Mouse (Mus musculus) stomach, embryonic 14.5 days (tissue): ENCODE results near the gene Cpne8. TPM values are rescaled to one million over a fixed set of nuclear protein-coding genes. Genes with fewer than 3 reads are reported as not detected.
"Not testable (repeated sequence)": the region's sequence is repeated elsewhere in the genome, so short reads cannot be mapped to it uniquely, and the experiment has no call there.

Experiments used
- ATAC-seq: fragments of 200-750 bp; cut with Nextera tagmentation; 2 replicates; pipeline ENCODE4 v1.8.0; 2017; ENCODE audit warnings: low read depth, moderate TSS enrichment; ENCODE audit not compliant: insufficient number of reproducible peaks, insufficient read depth, low FRiP score
- H3K27ac ChIP-seq: fragments of 300-500 bp; sonication (generic); 2 replicates; pipeline ENCODE4 v1.5.1; 2014; ENCODE audit warnings: mild to moderate bottlenecking, low read length, moderate library complexity, mixed read lengths
- H3K27me3 ChIP-seq: fragments of 300-500 bp; sonication (generic); 2 replicates; pipeline ENCODE4 v1.6.1; 2014; ENCODE audit warnings: low read length, control low read depth, mixed read lengths; ENCODE audit not compliant: control insufficient read depth, insufficient read depth
- H3K36me3 ChIP-seq: fragments of 300-500 bp; sonication (generic); 2 replicates; pipeline ENCODE4 v1.6.1; 2014; ENCODE audit warnings: mild to moderate bottlenecking, control low read depth, low read length, moderate library complexity, mixed read lengths; ENCODE audit not compliant: control insufficient read depth, insufficient read depth
- H3K4me1 ChIP-seq: fragments of 300-500 bp; sonication (generic); 2 replicates; pipeline ENCODE4 v1.6.1; 2014; ENCODE audit warnings: low read length, control low read depth, mixed read lengths; ENCODE audit not compliant: control insufficient read depth, insufficient read depth
- H3K4me2 ChIP-seq: fragments of 300-500 bp; sonication (generic); replicated peaks from 2 replicates; pipeline ENCODE4 v1.6.1; 2014; ENCODE audit warnings: low read depth, low read length, control low read depth
- H3K4me3 ChIP-seq: fragments of 300-500 bp; sonication (generic); 2 replicates; pipeline ENCODE4 v1.5.1; 2014; ENCODE audit warnings: low read depth, low read length, control low read depth
- H3K9ac ChIP-seq: fragments of 300-500 bp; sonication (generic); replicated peaks from 2 replicates; pipeline ENCODE4 v1.6.1; 2014; ENCODE audit warnings: low read depth, mild to moderate bottlenecking, control low read depth, low read length, moderate library complexity, mixed read lengths
- H3K9me3 ChIP-seq: fragments of 300-500 bp; sonication (generic); 2 replicates; pipeline ENCODE4 v1.6.1; 2016; ENCODE audit warnings: low read depth, low read length, control low read depth; ENCODE audit not compliant: control insufficient read depth
- WGBS: fragments of 180-500 bp; shearing (Covaris S2); extraction: QIAGEN DNeasy Blood & Tissue Kit; methylation state at CpG from one replicate; pipeline ENCODE4 v1.1.7; 2014; 5-methylcytosine and 5-hydroxymethylcytosine counted together
- polyA plus RNA-seq: library from polyadenylated mRNA; unstranded; fragments of >200 nt; fragmentation: Nextera tagmentation; extraction: Ambion mirVana; gene quantifications from 2 replicates; pipeline ENCODE4 v1.2.1, GENCODE M21; 2014

The Cpne8 gene
- polyA plus RNA-seq, 1 experiment from 2014 or later = 14.1 TPM

DNA sequence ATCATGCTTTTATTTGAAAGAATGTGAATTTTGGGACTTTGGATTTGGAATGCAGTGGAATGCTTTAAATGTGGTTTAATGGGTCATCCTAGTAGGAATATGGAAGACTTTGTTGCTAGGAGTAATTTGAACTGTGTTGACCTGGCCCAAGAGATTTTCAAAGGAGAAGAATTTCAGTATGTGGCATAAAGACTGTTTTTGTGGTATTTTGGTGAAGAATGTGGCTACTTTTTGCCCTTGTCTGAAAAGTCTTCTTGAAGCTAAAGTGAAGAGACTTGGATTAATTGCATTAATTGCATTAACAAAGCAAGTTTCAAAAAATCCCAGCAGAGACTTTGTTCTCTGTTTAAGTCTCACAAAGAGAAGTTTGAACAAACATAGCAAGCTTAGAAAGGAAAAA is 208.7 kb downstream of the Cpne8 start:
- H3K4me1 ChIP-seq, H3K27me3 ChIP-seq, H3K4me2 ChIP-seq, H3K4me3 ChIP-seq, H3K36me3 ChIP-seq, H3K27ac ChIP-seq, ATAC-seq, H3K9ac ChIP-seq, H3K9me3 ChIP-seq: not testable (repeated sequence)

DNA sequence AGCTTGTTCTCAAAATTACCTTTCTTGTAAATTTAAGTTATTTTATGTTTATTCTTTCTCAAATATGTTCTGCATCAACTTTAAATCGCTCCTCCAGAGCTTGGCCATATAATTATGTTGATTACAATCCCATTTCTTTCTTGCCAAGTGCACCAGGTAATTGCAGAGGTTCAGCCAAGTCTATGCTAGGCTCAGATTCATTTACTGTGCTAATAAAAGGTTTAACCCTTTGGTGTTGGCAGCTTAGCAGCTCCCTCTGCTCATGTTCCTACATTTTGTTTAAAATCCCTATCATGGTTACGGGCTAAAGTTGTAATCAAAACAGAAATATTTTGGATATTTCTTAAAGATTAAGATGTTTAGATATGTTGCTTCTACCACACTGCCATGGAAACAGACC is 216.0 kb downstream of the Cpne8 start:
- no peak for ATAC-seq
- 61% methylated on average over 2 of the region's 2 CpGs for WGBS

DNA sequence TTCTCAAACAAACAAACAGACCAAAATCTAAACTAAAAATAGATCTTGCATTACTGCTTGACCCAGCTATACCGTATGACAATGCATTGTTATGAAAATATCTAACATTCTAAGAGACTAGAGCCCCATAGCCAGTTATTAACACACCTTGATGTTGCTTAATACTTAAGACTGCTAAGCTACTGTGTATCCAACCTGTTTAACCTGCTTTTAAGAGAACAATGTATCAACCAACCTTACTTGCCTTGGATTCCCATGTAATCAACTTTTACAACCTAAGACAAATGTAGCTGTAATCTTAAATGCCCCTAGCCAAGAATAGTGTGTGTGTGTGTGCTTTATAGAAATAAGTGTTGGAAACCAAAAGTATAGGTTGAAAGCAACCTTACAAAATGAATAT is 233.2 kb downstream of the Cpne8 start:
- WGBS = 78% methylated on average over 1 of the region's 1 CpGs
- H3K4me3 ChIP-seq = no peak overlapping the region
- no peak for ATAC-seq
- no peak overlapping the region for H3K27ac ChIP-seq
- H3K36me3 ChIP-seq = no peaks in the 10 kb centered on the region
- H3K9me3 ChIP-seq = no peaks in the 10 kb centered on the region
- no peaks in the 10 kb centered on the region for H3K4me1 ChIP-seq
- H3K27me3 ChIP-seq = no peaks in the 10 kb centered on the region
- no peak overlapping the region for H3K9ac ChIP-seq
- no peak overlapping the region for H3K4me2 ChIP-seq

More for the DNA sequence above, 216.0 kb downstream of the Cpne8 start:
- Histone ChIP-seq H3K36me3 (no peaks in the 10 kb centered on the region), H3K4me1 (no peaks in the 10 kb centered on the region), H3K27ac (no peak overlapping the region), H3K9me3 (no peaks in the 10 kb centered on the region), H3K27me3 (no peaks in the 10 kb centered on the region), H3K4me3 (no peak overlapping the region), H3K4me2 (no peak overlapping the region), H3K9ac (no peak overlapping the region)
